Mouse (Mus musculus) limb, embryonic 14.5 days (tissue): ENCODE data around the gene Mindy3. TPM values are rescaled to one million over a fixed set of nuclear protein-coding genes. Genes with fewer than 3 reads are reported as not detected.
A peak's percentile ranks its signal among the peaks of the same experiment; 100 is the strongest.

Experiments used
- ATAC-seq: fragments of 200-750 bp; cut with Nextera tagmentation; 2 replicates; pipeline ENCODE4 v1.8.0; 2017; ENCODE audit warnings: low read depth, moderate number of reproducible peaks, moderate TSS enrichment; ENCODE audit not compliant: low FRiP score
- DNase-seq: peaks from one replicate; pipeline ENCODE4 v3.0.0-alpha.2; 2015; ENCODE audit warnings: low spot score
- H3K27ac ChIP-seq: fragments of 300-500 bp; sonication (generic); replicated peaks from 2 replicates; pipeline ENCODE4 v1.5.1; 2014; ENCODE audit warnings: low read depth, mild to moderate bottlenecking, low read length, moderate library complexity, mixed read lengths
- H3K27me3 ChIP-seq: fragments of 300-500 bp; sonication (generic); 2 replicates; pipeline ENCODE4 v1.6.1; 2014; ENCODE audit warnings: low read length, mixed read lengths; ENCODE audit not compliant: control insufficient read depth, insufficient read depth
- H3K36me3 ChIP-seq: fragments of 300-500 bp; sonication (generic); 2 replicates; pipeline ENCODE4 v1.6.1; 2014; ENCODE audit warnings: mild to moderate bottlenecking, low read length, moderate library complexity, mixed read lengths; ENCODE audit not compliant: control insufficient read depth, insufficient read depth
- H3K4me1 ChIP-seq: fragments of 300-500 bp; sonication (generic); 2 replicates; pipeline ENCODE4 v1.6.1; 2014; ENCODE audit warnings: antibody characterized with exemption, low read length, mixed read lengths; ENCODE audit not compliant: control insufficient read depth, insufficient read depth
- H3K4me2 ChIP-seq: fragments of 300-500 bp; sonication (generic); replicated peaks from 2 replicates; pipeline ENCODE4 v1.6.1; 2014; ENCODE audit warnings: low read depth, mild to moderate bottlenecking, low read length, moderate library complexity; ENCODE audit not compliant: severe bottlenecking
- H3K4me3 ChIP-seq: fragments of 300-500 bp; sonication (generic); replicated peaks from 2 replicates; pipeline ENCODE4 v1.5.1; 2014; ENCODE audit warnings: low read length
- H3K9ac ChIP-seq: fragments of 300-500 bp; sonication (generic); 2 replicates; pipeline ENCODE4 v1.6.1; 2014; ENCODE audit warnings: mild to moderate bottlenecking, low read depth, low read length, moderate library complexity; ENCODE audit not compliant: severe bottlenecking
- H3K9me3 ChIP-seq: fragments of 300-500 bp; sonication (generic); 2 replicates; pipeline ENCODE4 v1.6.1; 2016; ENCODE audit warnings: low read length; ENCODE audit not compliant: control insufficient read depth
- POLR2A ChIP-seq: fragments of 200-500 bp; IDR thresholded peaks from 2 replicates; pipeline ENCODE4 v1.8.0; 2012; ENCODE audit warnings: inconsistent platforms, mild to moderate bottlenecking, moderate library complexity, borderline replicate concordance; ENCODE audit not compliant: insufficient read depth, insufficient read length; ENCODE audit errors: extremely low read depth
- WGBS: fragments of 180-500 bp; shearing (Covaris S2); extraction: QIAGEN DNeasy Blood & Tissue Kit; methylation state at CpG from one replicate; pipeline ENCODE4 v1.1.7; 2014; 5-methylcytosine and 5-hydroxymethylcytosine counted together
- polyA plus RNA-seq, 2 experiments: library from polyadenylated mRNA; depleted of rRNA in 1 of 2; stranded (reverse) in 1 of 2; unstranded in 1 of 2; fragments of >200 nt; fragmentation: Nextera tagmentation in 1 of 2; extraction: Ambion mirVana in 1 of 2; gene quantifications; 2 replicates each; pipeline versions ENCODE4 v1.2.1 to v1.2.3; 2012 to 2014

Gene Mindy3
- polyA plus RNA-seq, 2 experiments, result 22.6 to 36.9 TPM

GRCm38 (mm10) chr2:12327691-12328354 is 91.4 kb downstream of the Mindy3 start:
- no peak overlapping the region for H3K9ac ChIP-seq
- H3K4me3 ChIP-seq, result peak overlapping the region; percentile 17
- H3K27ac ChIP-seq, result no peak overlapping the region
- peaks cover 7% of the 10 kb centered on the region; the same call in 1 of the 2 replicates for H3K4me1 ChIP-seq
- DNase-seq (peak; percentile 13), ATAC-seq (no peak)
- WGBS, result 28% methylated on average over 11 of the region's 11 CpGs
- TF ChIP-seq POLR2A, result no peak
- no peaks in the 10 kb centered on the region for H3K27me3 ChIP-seq
- no peaks in the 10 kb centered on the region for H3K9me3 ChIP-seq
- no peaks in the 10 kb centered on the region for H3K36me3 ChIP-seq
- peak overlapping the region; percentile 34 for H3K4me2 ChIP-seq

GRCm38 (mm10) chr2:12327216-12327615 is 92.1 kb downstream of the Mindy3 start:
- H3K9me3 ChIP-seq, result no peaks in the 10 kb centered on the region
- no peak overlapping the region for H3K27ac ChIP-seq
- no peak for ATAC-seq

GRCm38 (mm10) chr2:12325868-12326267 is 93.4 kb downstream of the Mindy3 start:
- no peak overlapping the region for H3K27ac ChIP-seq
- H3K4me1 ChIP-seq, result peaks cover 7% of the 10 kb centered on the region; the same call in 1 of the 2 replicates
- DNase-seq (no peak), ATAC-seq (no peak)
- no peaks in the 10 kb centered on the region for H3K27me3 ChIP-seq
- 80% methylated on average over 2 of the region's 2 CpGs for WGBS
- H3K4me2 ChIP-seq, result no peak overlapping the region
- no peak for TF ChIP-seq POLR2A
- no peak overlapping the region for H3K4me3 ChIP-seq
- no peaks in the 10 kb centered on the region for H3K36me3 ChIP-seq
- no peaks in the 10 kb centered on the region for H3K9me3 ChIP-seq
- no peak overlapping the region for H3K9ac ChIP-seq

More at GRCm38 (mm10) chr2:12327216-12327615, 92.1 kb downstream of the Mindy3 start:
- Histone ChIP-seq H3K9ac (no peak overlapping the region), H3K36me3 (no peaks in the 10 kb centered on the region), H3K27me3 (no peaks in the 10 kb centered on the region), H3K4me1 (peaks cover 7% of the 10 kb centered on the region; the same call in 1 of the 2 replicates), H3K4me3 (peak overlapping the region; percentile 17), H3K4me2 (peak overlapping the region; percentile 34)
- peak; percentile 30 for DNase-seq
- TF ChIP-seq POLR2A, result no peak
- 14% methylated on average over 10 of the region's 10 CpGs for WGBS

- DNase-seq (peak; percentile 71), ATAC-seq (peak; percentile 53)
- Histone ChIP-seq H3K36me3 (no peaks in the 10 kb centered on the region), H3K4me3 (no peak overlapping the region), H3K27ac (no peak overlapping the region), H3K27me3 (no peaks in the 10 kb centered on the region), H3K4me2 (no peak overlapping the region), H3K4me1 (peaks cover 7% of the 10 kb centered on the region; the same call in 1 of the 2 replicates), H3K9me3 (no peaks in the 10 kb centered on the region), H3K9ac (no peak overlapping the region)
- WGBS, result 69% methylated on average over 6 of the region's 6 CpGs
- TF ChIP-seq POLR2A, result no peak
Measured at GRCm38 (mm10) chr2:12325417-12325816, 93.9 kb downstream of the Mindy3 start.

- DNase-seq, result no peak
- WGBS, result 86% methylated on average over 4 of the region's 4 CpGs
- ATAC-seq, result no peak
- Histone ChIP-seq H3K9me3 (no peaks in the 10 kb centered on the region), H3K4me1 (peaks cover 7% of the 10 kb centered on the region; the same call in 1 of the 2 replicates), H3K27me3 (no peaks in the 10 kb centered on the region), H3K9ac (no peak overlapping the region), H3K4me3 (no peak overlapping the region), H3K36me3 (no peaks in the 10 kb centered on the region), H3K4me2 (no peak overlapping the region), H3K27ac (no peak overlapping the region)
- TF ChIP-seq POLR2A, result no peak
Measured at GRCm38 (mm10) chr2:12320914-12321313, 98.4 kb downstream of the Mindy3 start.
